Mouse (Mus musculus): ENCODE data around the gene Zfp994. TPM values are rescaled to one million over a fixed set of nuclear protein-coding genes. Genes with fewer than 3 reads are reported as not detected.
"Not testable (repeated sequence)": the region's sequence is repeated elsewhere in the genome, so short reads cannot be mapped to it uniquely, and the experiment has no call there.

Zfp994 gene
- total RNA-seq (2021): 1 to 10 TPM; 5.6 to 6.0 TPM

GRCm38 (mm10) chr17:22225422-22226012 lies at the start of gene Zfp994:
Zfp994 (minus strand) TSS chr17:22225616.
- DNase-seq: peak; percentile 93
- intact Hi-C loops (cut with DNase I): not testable (repeated sequence)

- intact Hi-C loops (cut with DNase I); DNase-seq: not testable (repeated sequence)
Measured at GRCm38 (mm10) chr17:22230701-22231100, 5.3 kb upstream of the Zfp994 start.

DNA sequence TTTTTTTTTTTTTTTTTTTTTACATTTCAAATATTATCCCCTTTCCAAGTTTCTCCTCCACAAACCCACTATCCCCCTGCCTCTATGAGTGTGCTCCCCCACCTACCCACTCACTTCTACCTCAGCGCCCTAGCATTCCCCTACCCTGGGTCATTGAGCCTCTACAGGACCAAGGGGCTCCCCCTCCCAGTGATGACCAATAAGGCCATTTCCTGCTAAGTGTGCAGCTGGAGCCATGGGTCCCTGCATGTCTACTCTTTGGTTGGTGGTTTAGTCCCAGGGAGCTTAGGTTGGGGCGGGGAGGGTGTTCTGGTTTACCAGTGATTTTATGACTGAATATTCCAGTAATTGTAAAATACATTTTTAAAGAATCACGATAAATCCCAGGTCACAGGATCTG lies 401 bp downstream of the Zfp994 start:
- intact Hi-C loops (cut with DNase I); DNase-seq: not testable (repeated sequence)

- DNase-seq: peak; percentile 19
- intact Hi-C loops (cut with DNase I): not testable (repeated sequence)
Measured at GRCm38 (mm10) chr17:22165722-22166294, 59.6 kb downstream of the Zfp994 start, which contains the start of gene Zfp947. Zfp947 (minus strand) TSS chr17:22166190.

DNA sequence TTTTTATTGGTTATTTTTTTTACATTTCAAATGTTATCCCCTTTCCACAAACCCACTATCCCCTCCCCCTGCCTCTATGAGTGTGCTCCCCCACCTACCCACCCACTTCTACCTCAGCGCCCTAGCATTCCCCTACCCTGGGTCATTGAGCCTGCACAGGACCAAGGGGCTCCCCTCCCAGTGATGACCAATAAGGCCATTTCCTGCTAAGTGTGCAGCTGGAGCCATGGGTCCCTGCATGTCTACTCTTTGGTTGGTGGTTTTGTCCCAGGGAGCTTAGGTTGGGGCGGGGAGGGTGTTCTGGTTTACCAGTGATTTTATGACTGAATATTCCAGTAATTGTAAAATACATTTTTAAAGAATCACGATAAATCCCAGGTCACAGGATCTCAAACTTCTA lies 60.1 kb downstream of the Zfp994 start:
- DNase-seq; intact Hi-C loops (cut with DNase I): not testable (repeated sequence)

DNA sequence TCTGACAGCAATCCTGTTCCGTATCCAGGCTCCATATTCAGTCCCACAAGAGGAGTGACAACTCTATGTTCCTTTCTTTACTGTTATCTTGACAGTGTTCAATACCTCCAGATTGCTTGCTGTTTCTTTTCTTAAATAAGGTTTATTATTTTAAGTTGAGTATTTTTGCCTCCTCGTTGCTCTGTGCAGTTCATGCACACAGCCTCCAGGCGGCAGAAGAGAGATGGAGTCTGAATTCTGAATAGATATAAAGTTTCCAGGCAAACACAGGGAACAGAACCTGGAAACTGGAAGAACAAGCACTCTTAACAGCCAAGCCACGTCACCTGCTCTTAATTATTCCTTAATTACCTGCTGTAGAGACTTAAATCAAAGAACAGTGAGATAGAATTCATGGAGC lies 71.5 kb downstream of the Zfp994 start:
- intact Hi-C loops (cut with DNase I); DNase-seq: not testable (repeated sequence)

Other genes with a start within 250 kb of the Zfp994 start
- 1 to 10 TPM; 1.2 TPM for gene Zfp947, start 59.4 kb downstream of the Zfp994 start, total RNA-seq (2021)
- gene CT030661.1, start 89.2 kb upstream of the Zfp994 start, total RNA-seq (2021): 10 to 100 TPM; 13.5 to 13.9 TPM
- 10 to 100 TPM; 10.1 to 12.5 TPM for gene Zfp944, start 135.8 kb upstream of the Zfp994 start, total RNA-seq (2021)
- gene Zfp758, start 135.8 kb upstream of the Zfp994 start, total RNA-seq (2021): 10 to 100 TPM in 1 of 2 experiments, 1 to 10 TPM in 1; 8.3 to 10.9 TPM
- gene Zfp946, start 198.6 kb upstream of the Zfp994 start, total RNA-seq (2021): 10 to 100 TPM; 26.3 to 26.7 TPM